Mouse (Mus musculus): ENCODE results near the gene Gpr22. TPM values are rescaled to one million over a fixed set of nuclear protein-coding genes. Genes with fewer than 3 reads are reported as not detected.

Gpr22 gene
- polyA plus RNA-seq, 1 experiment from 2014 or later: 12.2 TPM

DNA sequence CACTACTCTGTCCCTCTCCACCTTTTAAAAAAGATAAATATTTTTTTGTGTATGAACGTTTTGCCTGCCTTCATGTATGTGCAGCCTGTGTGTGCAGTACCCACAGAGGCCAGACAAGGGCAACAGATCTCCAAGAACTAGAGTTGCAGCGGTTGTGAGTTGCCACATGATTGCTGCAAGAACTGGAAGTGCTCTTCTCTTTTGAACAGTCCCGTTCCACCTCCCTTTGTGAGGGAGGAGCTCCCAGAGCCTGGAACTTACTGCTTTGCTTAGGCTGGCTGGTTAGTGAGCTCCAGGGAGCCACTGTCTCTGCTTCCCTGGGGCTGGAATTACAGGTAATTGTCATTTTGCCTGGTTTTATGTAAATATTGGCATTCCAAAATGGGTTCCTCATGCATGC, 10.8 kb upstream of the Gpr22 start:
- H3K27me3 ChIP-seq (replicated peaks; ENCODE audit: control insufficient read depth, insufficient read depth, low read length): no peaks in the 10 kb centered on the region
- H3K4me1 ChIP-seq (replicated peaks; ENCODE audit: control insufficient read depth, insufficient read depth, low read length): no peaks in the 10 kb centered on the region
- no peak overlapping the region for H3K4me2 ChIP-seq (ENCODE audit: low read length)
- H3K4me3 ChIP-seq (replicated peaks; ENCODE audit: low read length): no peak overlapping the region
- WGBS: 82% methylated on average over 3 of the region's 3 CpGs
- no peak overlapping the region for H3K27ac ChIP-seq (ENCODE audit: low read length)
- no peaks in the 10 kb centered on the region for H3K36me3 ChIP-seq (ENCODE audit: control insufficient read depth, insufficient read depth)
- ATAC-seq: no peak
- H3K9me3 ChIP-seq (ENCODE audit: control insufficient read depth, low read length): no peaks in the 10 kb centered on the region
- H3K9ac ChIP-seq (replicated peaks; ENCODE audit: low read depth, low read length): no peak overlapping the region

- WGBS: 97% methylated on average over 1 of the region's 1 CpGs
- no peaks in the 10 kb centered on the region for H3K4me1 ChIP-seq (replicated peaks; ENCODE audit: control insufficient read depth, insufficient read depth, low read length)
- no peak overlapping the region for H3K4me2 ChIP-seq (ENCODE audit: low read length)
- H3K36me3 ChIP-seq (ENCODE audit: control insufficient read depth, insufficient read depth): no peaks in the 10 kb centered on the region
- no peak for ATAC-seq
- H3K9me3 ChIP-seq (ENCODE audit: control insufficient read depth, low read length): no peaks in the 10 kb centered on the region
- no peak overlapping the region for H3K4me3 ChIP-seq (replicated peaks; ENCODE audit: low read length)
- H3K9ac ChIP-seq (replicated peaks; ENCODE audit: low read depth, low read length): no peak overlapping the region
- no peak overlapping the region for H3K27ac ChIP-seq (ENCODE audit: low read length)
- H3K27me3 ChIP-seq (replicated peaks; ENCODE audit: control insufficient read depth, insufficient read depth, low read length): no peaks in the 10 kb centered on the region
Measured at GRCm38 (mm10) chr12:31719586-31720275, 6.0 kb upstream of the Gpr22 start.

GRCm38 (mm10) chr12:31714070-31714469, 323 bp upstream of the Gpr22 start:
- Histone ChIP-seq H3K9ac (replicated peaks; ENCODE audit: low read depth, low read length) (no peak overlapping the region), H3K36me3 (ENCODE audit: control insufficient read depth, insufficient read depth) (no peaks in the 10 kb centered on the region), H3K4me2 (ENCODE audit: low read length) (peak overlapping the region; percentile 40), H3K27me3 (replicated peaks; ENCODE audit: control insufficient read depth, insufficient read depth, low read length) (no peaks in the 10 kb centered on the region), H3K4me1 (replicated peaks; ENCODE audit: control insufficient read depth, insufficient read depth, low read length) (peaks cover 3% of the 10 kb centered on the region; the same call in 1 of the 2 replicates), H3K4me3 (replicated peaks; ENCODE audit: low read length) (peak overlapping the region; percentile 39), H3K9me3 (ENCODE audit: control insufficient read depth, low read length) (no peaks in the 10 kb centered on the region), H3K27ac (ENCODE audit: low read length) (no peak overlapping the region)
- 88% methylated on average over 3 of the region's 3 CpGs for WGBS
- no peak for ATAC-seq

GRCm38 (mm10) chr12:31712727-31713126, 1.0 kb downstream of the Gpr22 start:
- peaks cover 3% of the 10 kb centered on the region; the same call in 1 of the 2 replicates for H3K4me1 ChIP-seq (replicated peaks; ENCODE audit: control insufficient read depth, insufficient read depth, low read length)
- no peak overlapping the region for H3K27ac ChIP-seq (ENCODE audit: low read length)
- no peaks in the 10 kb centered on the region for H3K27me3 ChIP-seq (replicated peaks; ENCODE audit: control insufficient read depth, insufficient read depth, low read length)
- H3K9ac ChIP-seq (replicated peaks; ENCODE audit: low read depth, low read length): no peak overlapping the region
- no peaks in the 10 kb centered on the region for H3K9me3 ChIP-seq (ENCODE audit: control insufficient read depth, low read length)
- no peaks in the 10 kb centered on the region for H3K36me3 ChIP-seq (ENCODE audit: control insufficient read depth, insufficient read depth)
- WGBS: 74% methylated on average over 4 of the region's 4 CpGs
- no peak for ATAC-seq
- no peak overlapping the region for H3K4me2 ChIP-seq (ENCODE audit: low read length)
- H3K4me3 ChIP-seq (replicated peaks; ENCODE audit: low read length): no peak overlapping the region

DNA sequence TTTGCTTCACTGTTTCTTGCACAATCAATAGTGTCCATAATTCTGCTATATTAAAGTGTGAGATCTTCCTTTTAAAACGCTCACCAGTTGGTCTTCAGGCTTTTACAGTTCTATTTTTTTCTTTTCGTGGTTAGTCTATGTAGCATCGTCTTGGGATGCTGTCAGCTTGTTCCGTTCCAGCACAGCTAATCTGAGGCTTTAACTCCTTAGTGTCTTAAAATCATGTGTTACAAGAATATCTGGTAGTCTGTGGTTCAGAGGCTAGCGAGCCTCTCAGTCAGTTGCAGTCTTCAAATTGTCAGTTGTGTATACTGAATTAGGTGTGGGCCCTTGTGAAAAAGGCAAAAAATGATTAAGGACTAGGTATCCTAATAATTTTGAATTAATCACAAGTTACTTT, 1.5 kb downstream of the Gpr22 start:
- Histone ChIP-seq H3K9me3 (ENCODE audit: control insufficient read depth, low read length) (no peaks in the 10 kb centered on the region), H3K9ac (replicated peaks; ENCODE audit: low read depth, low read length) (peak overlapping the region; percentile 39; the same call in 1 of the 2 replicates), H3K4me3 (replicated peaks; ENCODE audit: low read length) (peak overlapping the region; percentile 38), H3K27me3 (replicated peaks; ENCODE audit: control insufficient read depth, insufficient read depth, low read length) (no peaks in the 10 kb centered on the region), H3K4me2 (ENCODE audit: low read length) (peak overlapping the region; percentile 47), H3K36me3 (ENCODE audit: control insufficient read depth, insufficient read depth) (no peaks in the 10 kb centered on the region), H3K27ac (ENCODE audit: low read length) (peak overlapping the region; percentile 47), H3K4me1 (replicated peaks; ENCODE audit: control insufficient read depth, insufficient read depth, low read length) (peaks cover 3% of the 10 kb centered on the region; the same call in 1 of the 2 replicates)
- peak; percentile 66 for ATAC-seq
- 34% methylated on average over 5 of the region's 5 CpGs for WGBS

DNA sequence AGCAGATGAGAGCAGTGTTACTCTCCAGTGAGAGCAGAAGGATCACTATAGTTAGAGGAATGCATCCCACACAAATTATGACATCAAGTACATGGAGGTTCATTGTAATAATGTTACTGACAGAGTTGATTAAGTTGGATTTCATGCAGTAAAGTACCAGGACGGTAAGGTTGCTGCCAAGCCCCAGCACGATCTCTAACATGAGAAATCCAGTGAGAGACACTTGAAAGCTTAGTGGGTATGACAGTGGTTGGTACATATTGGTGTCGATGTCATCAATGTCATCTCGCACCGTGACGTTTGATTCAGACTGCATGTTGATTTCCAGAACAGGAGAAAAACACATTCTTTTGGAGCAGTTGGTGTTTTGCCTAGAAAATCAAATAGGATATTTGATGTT, 4.1 kb downstream of the Gpr22 start:
- Histone ChIP-seq H3K4me3 (replicated peaks; ENCODE audit: low read length) (no peak overlapping the region), H3K27me3 (replicated peaks; ENCODE audit: control insufficient read depth, insufficient read depth, low read length) (no peaks in the 10 kb centered on the region), H3K9ac (replicated peaks; ENCODE audit: low read depth, low read length) (no peak overlapping the region), H3K4me2 (ENCODE audit: low read length) (peak overlapping the region; percentile 34), H3K36me3 (ENCODE audit: control insufficient read depth, insufficient read depth) (no peaks in the 10 kb centered on the region), H3K9me3 (ENCODE audit: control insufficient read depth, low read length) (no peaks in the 10 kb centered on the region), H3K27ac (ENCODE audit: low read length) (no peak overlapping the region), H3K4me1 (replicated peaks; ENCODE audit: control insufficient read depth, insufficient read depth, low read length) (peaks cover 3% of the 10 kb centered on the region; the same call in 1 of the 2 replicates)
- ATAC-seq: no peak
- WGBS: 75% methylated on average over 6 of the region's 6 CpGs

- no peak for ATAC-seq
- H3K4me2 ChIP-seq (ENCODE audit: low read length): no peak overlapping the region
- no peaks in the 10 kb centered on the region for H3K9me3 ChIP-seq (ENCODE audit: control insufficient read depth, low read length)
- peaks cover 3% of the 10 kb centered on the region; the same call in 1 of the 2 replicates for H3K4me1 ChIP-seq (replicated peaks; ENCODE audit: control insufficient read depth, insufficient read depth, low read length)
- H3K27ac ChIP-seq (ENCODE audit: low read length): no peak overlapping the region
- H3K27me3 ChIP-seq (replicated peaks; ENCODE audit: control insufficient read depth, insufficient read depth, low read length): no peaks in the 10 kb centered on the region
- H3K36me3 ChIP-seq (ENCODE audit: control insufficient read depth, insufficient read depth): no peaks in the 10 kb centered on the region
- no peak overlapping the region for H3K9ac ChIP-seq (replicated peaks; ENCODE audit: low read depth, low read length)
- 68% methylated on average over 1 of the region's 1 CpGs for WGBS
- H3K4me3 ChIP-seq (replicated peaks; ENCODE audit: low read length): no peak overlapping the region
Measured at GRCm38 (mm10) chr12:31707531-31707930, 6.2 kb downstream of the Gpr22 start.

- Histone ChIP-seq H3K27ac (ENCODE audit: low read length) (no peak overlapping the region), H3K4me1 (replicated peaks; ENCODE audit: control insufficient read depth, insufficient read depth, low read length) (peaks cover 3% of the 10 kb centered on the region; the same call in 1 of the 2 replicates), H3K4me2 (ENCODE audit: low read length) (no peak overlapping the region), H3K36me3 (ENCODE audit: control insufficient read depth, insufficient read depth) (no peaks in the 10 kb centered on the region), H3K4me3 (replicated peaks; ENCODE audit: low read length) (no peak overlapping the region), H3K9me3 (ENCODE audit: control insufficient read depth, low read length) (no peaks in the 10 kb centered on the region), H3K27me3 (replicated peaks; ENCODE audit: control insufficient read depth, insufficient read depth, low read length) (no peaks in the 10 kb centered on the region), H3K9ac (replicated peaks; ENCODE audit: low read depth, low read length) (no peak overlapping the region)
- ATAC-seq: no peak
- WGBS: 56% methylated on average over 2 of the region's 2 CpGs
Measured at GRCm38 (mm10) chr12:31706168-31706567, 7.6 kb downstream of the Gpr22 start.

DNA sequence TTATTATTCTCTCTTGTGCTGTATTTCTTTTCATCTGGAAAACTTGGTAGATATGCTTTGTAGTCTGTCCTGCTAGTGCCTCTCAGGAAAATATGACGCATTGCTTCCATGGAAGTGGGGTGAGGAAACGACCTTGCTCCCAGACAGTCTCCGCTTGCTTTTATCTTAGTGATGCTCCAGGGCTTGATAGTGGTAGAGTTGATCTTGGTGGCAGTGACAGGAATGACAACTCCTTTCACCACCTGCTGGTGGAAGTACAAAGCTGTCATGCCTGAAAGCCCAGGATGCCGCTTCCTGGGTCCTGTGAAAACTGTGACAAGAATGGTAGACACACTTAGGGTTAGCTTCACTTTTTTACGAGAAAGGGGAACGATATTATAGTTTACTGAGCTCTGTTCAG, 9.8 kb downstream of the Gpr22 start:
- Histone ChIP-seq H3K9me3 (ENCODE audit: control insufficient read depth, low read length) (no peaks in the 10 kb centered on the region), H3K27ac (ENCODE audit: low read length) (no peak overlapping the region), H3K27me3 (replicated peaks; ENCODE audit: control insufficient read depth, insufficient read depth, low read length) (no peaks in the 10 kb centered on the region), H3K36me3 (ENCODE audit: control insufficient read depth, insufficient read depth) (no peaks in the 10 kb centered on the region), H3K4me1 (replicated peaks; ENCODE audit: control insufficient read depth, insufficient read depth, low read length) (no peaks in the 10 kb centered on the region), H3K4me3 (replicated peaks; ENCODE audit: low read length) (no peak overlapping the region), H3K9ac (replicated peaks; ENCODE audit: low read depth, low read length) (no peak overlapping the region), H3K4me2 (ENCODE audit: low read length) (no peak overlapping the region)
- 79% methylated on average over 6 of the region's 6 CpGs for WGBS
- ATAC-seq: no peak

Measured in forebrain, embryonic 16.5 days (tissue).